Mouse (Mus musculus) MEL (cell line): ENCODE measurements around the gene Exoc5. TPM values are rescaled to one million over a fixed set of nuclear protein-coding genes. Genes with fewer than 3 reads are reported as not detected.

Experiments
- DNase-seq: peaks from one replicate; pipeline ENCODE4 v3.0.0; 2011; ENCODE audit warnings: low read depth, low spot score
- H3K27ac ChIP-seq: 2 replicates; pipeline ENCODE4 v1.5.1; 2012; ENCODE audit warnings: low read depth, mild to moderate bottlenecking, control low read depth, low read length, moderate library complexity; ENCODE audit not compliant: control insufficient read depth
- H3K27me3 ChIP-seq, 2 experiments: fragments of 150-350 bp in 1 of 2; sonication (generic) in 1 of 2; 2 replicates each; pipeline ENCODE4 v1.6.1; 2012; ENCODE audit warnings: low read length in 2 of 2, mild to moderate bottlenecking in 2 of 2, improper control_type of control experiment in 1 of 2, moderate library complexity in 1 of 2; ENCODE audit not compliant: insufficient read depth in 2 of 2, control insufficient read depth in 1 of 2
- H3K36me3 ChIP-seq, 2 experiments: 2 replicates each; pipeline ENCODE4 v1.6.1; 2012 to 2014; ENCODE audit warnings: low read length in 2 of 2, improper control_type of control experiment in 1 of 2, inconsistent platforms in 1 of 2, mild to moderate bottlenecking in 1 of 2; ENCODE audit not compliant: insufficient read depth in 2 of 2, control insufficient read depth in 1 of 2
- H3K4me1 ChIP-seq, 2 experiments: fragments of 150-350 bp in 1 of 2; sonication (generic) in 1 of 2; 2 replicates each; pipeline ENCODE4 v1.6.1; 2012; ENCODE audit warnings: low read length in 2 of 2, improper control_type of control experiment in 1 of 2, mild to moderate bottlenecking in 1 of 2; ENCODE audit not compliant: insufficient read depth in 2 of 2, control insufficient read depth in 1 of 2
- H3K4me3 ChIP-seq, 2 experiments: fragments of 150-350 bp in 1 of 2; sonication (generic) in 1 of 2; 2 replicates each; pipeline ENCODE4 v1.5.1; 2012; ENCODE audit warnings: low read depth in 2 of 2, low read length in 2 of 2, mild to moderate bottlenecking in 2 of 2, moderate library complexity in 2 of 2, control low read depth in 1 of 2, improper control_type of control experiment in 1 of 2; ENCODE audit not compliant: control insufficient read depth in 1 of 2, insufficient read depth in 1 of 2
- H3K79me2 ChIP-seq: 2 replicates; pipeline ENCODE4 v1.6.1; 2012; ENCODE audit warnings: mild to moderate bottlenecking, low read length, moderate library complexity; ENCODE audit not compliant: control insufficient read depth, poor library complexity, insufficient read depth
- H3K9ac ChIP-seq: 2 replicates; pipeline ENCODE4 v1.6.1; 2012; ENCODE audit warnings: low read depth, mild to moderate bottlenecking, control low read depth, low read length, moderate library complexity; ENCODE audit not compliant: control insufficient read depth, poor library complexity, severe bottlenecking
- H3K9me3 ChIP-seq: fragments of 150-350 bp; sonication (generic); replicated peaks from 2 replicates; pipeline ENCODE4 v1.6.1; 2012; ENCODE audit warnings: mild to moderate bottlenecking, low read length, improper control_type of control experiment, moderate library complexity; ENCODE audit not compliant: insufficient read depth
- BHLHE40 ChIP-seq: IDR thresholded peaks from 2 replicates; pipeline ENCODE4 v1.6.1; 2012; ENCODE audit warnings: low read depth, mild to moderate bottlenecking, inconsistent platforms, low read length, improper control_type of control experiment, borderline replicate concordance
- CHD1 ChIP-seq: IDR thresholded peaks from 2 replicates; pipeline ENCODE4 v1.6.1; 2012; ENCODE audit warnings: low read depth, mild to moderate bottlenecking, inconsistent platforms, low read length, improper control_type of control experiment
- CHD2 ChIP-seq: IDR thresholded peaks from 2 replicates; pipeline ENCODE4 v1.6.1; 2011; ENCODE audit warnings: low read length, improper control_type of control experiment
- CTCF ChIP-seq, 3 experiments: IDR thresholded peaks in 2 of 3; conservative IDR thresholded peaks in 1 of 3; 2 replicates each; pipeline ENCODE4 v1.5.1; 2011 to 2012; ENCODE audit warnings: low read length in 3 of 3, low read depth in 2 of 3, mild to moderate bottlenecking in 2 of 3, improper control_type of control experiment in 1 of 3, inconsistent platforms in 1 of 3, mixed read lengths in 1 of 3, moderate library complexity in 1 of 3; ENCODE audit not compliant: control insufficient read depth in 1 of 3, insufficient read depth in 1 of 3, poor library complexity in 1 of 3, severe bottlenecking in 1 of 3
- E2F4 ChIP-seq: IDR thresholded peaks from 2 replicates; pipeline ENCODE4 v1.6.1; 2011; ENCODE audit warnings: low read depth, low read length, improper control_type of control experiment, borderline replicate concordance
- ELF1 ChIP-seq: IDR thresholded peaks from 2 replicates; pipeline ENCODE4 v1.6.1; 2014; ENCODE audit warnings: low read depth, mild to moderate bottlenecking, inconsistent platforms, low read length, improper control_type of control experiment, moderate library complexity
- EP300 ChIP-seq, 2 experiments: IDR thresholded peaks; 2 replicates each; pipeline ENCODE4 v1.6.1; 2011; ENCODE audit warnings: improper control_type of control experiment in 2 of 2, low read length in 2 of 2, low read depth in 1 of 2, mild to moderate bottlenecking in 1 of 2
- GATA1 ChIP-seq: IDR thresholded peaks from 2 replicates; pipeline ENCODE4 v1.6.1; 2011; ENCODE audit warnings: low read depth, low read length, improper control_type of control experiment
- HCFC1 ChIP-seq: IDR thresholded peaks from 2 replicates; pipeline ENCODE4 v1.6.1; 2012; ENCODE audit warnings: low read depth, mild to moderate bottlenecking, inconsistent platforms, low read length, improper control_type of control experiment, moderate library complexity
- JUND ChIP-seq: IDR thresholded peaks from 2 replicates; pipeline ENCODE4 v1.6.1; 2011; ENCODE audit warnings: low read depth, mild to moderate bottlenecking, improper control_type of control experiment, low read length
- KAT2A ChIP-seq: conservative IDR thresholded peaks from 2 replicates; pipeline ENCODE4 v1.6.1; 2012; ENCODE audit warnings: low read depth, low read length, improper control_type of control experiment, inconsistent platforms
- MAFK ChIP-seq: IDR thresholded peaks from 2 replicates; pipeline ENCODE4 v1.6.1; 2011; ENCODE audit warnings: low read depth, mild to moderate bottlenecking, low read length, improper control_type of control experiment, borderline replicate concordance
- MEF2A ChIP-seq: IDR thresholded peaks from 2 replicates; pipeline ENCODE4 v1.6.1; 2014; ENCODE audit warnings: low read depth, mild to moderate bottlenecking, inconsistent platforms, low read length, improper control_type of control experiment; ENCODE audit not compliant: poor library complexity, insufficient replicate concordance, severe bottlenecking; ENCODE audit errors: extremely low read depth
- MXI1 ChIP-seq: IDR thresholded peaks from 2 replicates; pipeline ENCODE4 v1.6.1; 2011; ENCODE audit warnings: mild to moderate bottlenecking, low read depth, low read length, improper control_type of control experiment
- MYB ChIP-seq: IDR thresholded peaks from 2 replicates; pipeline ENCODE4 v1.6.1; 2011; ENCODE audit warnings: mild to moderate bottlenecking, low read depth, low read length, improper control_type of control experiment
- MYC ChIP-seq: IDR thresholded peaks from 2 replicates; pipeline ENCODE4 v1.6.1; 2011; ENCODE audit warnings: low read depth, mild to moderate bottlenecking, low read length, improper control_type of control experiment, moderate library complexity
- NELFE ChIP-seq: IDR thresholded peaks from 2 replicates; pipeline ENCODE4 v1.6.1; 2011; ENCODE audit warnings: low read depth, low read length, improper control_type of control experiment
- NRF1 ChIP-seq: IDR thresholded peaks from 2 replicates; pipeline ENCODE4 v1.6.1; 2014; ENCODE audit warnings: low read depth, mild to moderate bottlenecking, inconsistent platforms, low read length, improper control_type of control experiment, moderate library complexity; ENCODE audit not compliant: poor library complexity, insufficient read depth, severe bottlenecking
- POLR2A ChIP-seq, 2 experiments: IDR thresholded peaks; 2 replicates each; pipeline ENCODE4 v1.6.1; 2011 to 2012; ENCODE audit warnings: low read length in 2 of 2, mild to moderate bottlenecking in 2 of 2, control low read depth in 1 of 2, improper control_type of control experiment in 1 of 2, low read depth in 1 of 2, moderate library complexity in 1 of 2; ENCODE audit not compliant: control insufficient read depth in 1 of 2, insufficient read depth in 1 of 2, poor library complexity in 1 of 2
- POLR2AphosphoS2 ChIP-seq: IDR thresholded peaks from 2 replicates; pipeline ENCODE4 v1.6.1; 2011; ENCODE audit warnings: low read length, improper control_type of control experiment
- POLR2AphosphoS5 ChIP-seq: IDR thresholded peaks from 2 replicates; pipeline ENCODE4 v1.6.1; 2012; ENCODE audit warnings: low read depth, borderline replicate concordance, mild to moderate bottlenecking, inconsistent platforms, low read length, moderate library complexity, mixed read lengths
- RAD21 ChIP-seq: IDR thresholded peaks from 2 replicates; pipeline ENCODE4 v1.6.1; 2011; ENCODE audit warnings: mild to moderate bottlenecking, low read depth, low read length, improper control_type of control experiment
- RCOR1 ChIP-seq: IDR thresholded peaks from 2 replicates; pipeline ENCODE4 v1.6.1; 2012; ENCODE audit warnings: low read depth, mild to moderate bottlenecking, inconsistent platforms, low read length, improper control_type of control experiment
- TAL1 ChIP-seq: IDR thresholded peaks from 2 replicates; pipeline ENCODE4 v1.6.1; 2012; ENCODE audit warnings: mild to moderate bottlenecking, inconsistent platforms, low read length, moderate library complexity, mixed read lengths
- TBP ChIP-seq: IDR thresholded peaks from 2 replicates; pipeline ENCODE4 v1.8.0; 2011; ENCODE audit warnings: low read depth, low read length, improper control_type of control experiment
- TCF12 ChIP-seq: IDR thresholded peaks from 2 replicates; pipeline ENCODE4 v1.6.1; 2014; ENCODE audit warnings: low read depth, mild to moderate bottlenecking, inconsistent platforms, low read length, improper control_type of control experiment, moderate library complexity
- USF2 ChIP-seq, 2 experiments: IDR thresholded peaks; 2 replicates each; pipeline ENCODE4 v1.6.1; 2011 to 2012; ENCODE audit warnings: improper control_type of control experiment in 2 of 2, low read length in 2 of 2, borderline replicate concordance in 1 of 2, inconsistent platforms in 1 of 2, low read depth in 1 of 2, mild to moderate bottlenecking in 1 of 2; ENCODE audit not compliant: insufficient read depth in 1 of 2
- ZC3H11A ChIP-seq: IDR thresholded peaks from 2 replicates; pipeline ENCODE4 v1.6.1; 2012; ENCODE audit warnings: low read depth, mild to moderate bottlenecking, inconsistent platforms, low read length, improper control_type of control experiment
- ZKSCAN1 ChIP-seq: IDR thresholded peaks from 2 replicates; pipeline ENCODE4 v1.6.1; 2012; ENCODE audit warnings: low read depth, mild to moderate bottlenecking, inconsistent platforms, low read length, improper control_type of control experiment, moderate library complexity
- ZMIZ1 ChIP-seq: IDR thresholded peaks from 2 replicates; pipeline ENCODE4 v1.6.1; 2012; ENCODE audit warnings: low read depth, mild to moderate bottlenecking, inconsistent platforms, low read length, improper control_type of control experiment, moderate library complexity
- ZNF384 ChIP-seq: IDR thresholded peaks from 2 replicates; pipeline ENCODE4 v1.6.1; 2012; ENCODE audit warnings: low read depth, mild to moderate bottlenecking, inconsistent platforms, low read length, improper control_type of control experiment
- polyA plus RNA-seq, 2 experiments: library from polyadenylated mRNA; stranded (reverse) in 1 of 2; unstranded in 1 of 2; fragments of >175 nt in 1 of 2; fragments of >200 nt in 1 of 2; gene quantifications; 2 replicates each; pipeline versions ENCODE4 v1.2.1 to v1.2.4; 2012; ENCODE audit warnings: low replicate concordance in 2 of 2, low read depth in 1 of 2; ENCODE audit not compliant: insufficient read length in 2 of 2, insufficient read depth in 1 of 2, missing spikeins in 1 of 2
- total RNA-seq: library from RNA; depleted of rRNA; stranded (reverse); fragments of 300-350 nt; gene quantifications from 2 replicates; pipeline ENCODE4 v1.2.3, GENCODE M21; 2012

The Exoc5 gene
- total and polyA plus RNA-seq, 3 experiments: 23.0 to 56.4 (median 34.9) TPM

DNA sequence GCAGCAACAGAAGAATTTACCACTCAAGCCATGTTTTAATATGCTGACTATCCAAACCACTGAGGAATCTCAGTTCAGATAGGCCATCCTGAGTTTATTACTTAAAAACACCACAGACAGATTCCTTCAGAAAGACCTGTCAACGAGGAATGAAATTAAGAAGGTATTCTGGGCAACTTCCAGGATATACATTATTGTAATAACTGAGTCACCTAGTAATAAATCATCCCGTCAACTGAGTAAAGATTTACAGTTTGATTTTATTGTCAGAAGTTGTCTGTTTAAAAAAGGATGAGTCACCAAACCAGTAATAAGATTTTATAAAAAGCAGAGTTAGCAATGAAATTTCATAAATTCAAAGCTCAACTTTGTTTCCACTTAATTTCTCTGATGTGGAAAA, 2.6 kb downstream of the Exoc5 start:
- no peak for TF ChIP-seq ZNF384
- 0 out of 2 replicates have a peak, but pooled peaks have one; percentile 28 for TF ChIP-seq RCOR1
- no peak for TF ChIP-seq CTCF (IDR thresholded peaks at IDR 0.05 in 2 of 3, conservative IDR thresholded peaks at IDR 0.05 in 1 of 3; ENCODE audit: control insufficient read depth in 1 of 3, insufficient read depth in 1 of 3, low read depth in 2 of 3, low read length in 3 of 3, poor library complexity in 1 of 3, severe bottlenecking in 1 of 3)
- Histone ChIP-seq H3K36me3 (peaks cover 0 to 32% of the 10 kb centered on the region in 2 experiments; a peak in 3 of 4 replicates), H3K27me3 (no peaks in the 10 kb centered on the region), H3K4me3 (no peak overlapping the region), H3K9ac (no peak overlapping the region), H3K4me1 (peaks cover 3 to 9% of the 10 kb centered on the region in 2 experiments; a peak in 3 of 4 replicates), H3K79me2 (peaks cover 46% of the 10 kb centered on the region), H3K9me3 (no peaks in the 10 kb centered on the region), H3K27ac (no peak overlapping the region)
- DNase-seq: peak; percentile 25

- Histone ChIP-seq H3K79me2 (peaks cover 3% of the 10 kb centered on the region; the same call in 1 of the 2 replicates), H3K4me1 (peaks cover 6 to 9% of the 10 kb centered on the region in 2 experiments; a peak in 3 of 4 replicates), H3K9me3 (no peaks in the 10 kb centered on the region), H3K4me3 (no peak overlapping the region), H3K27ac (no peak overlapping the region; the same call in 1 of the 2 replicates), H3K9ac (no peak overlapping the region), H3K27me3 (no peaks in the 10 kb centered on the region), H3K36me3 (peaks cover 12 to 16% of the 10 kb centered on the region in 2 experiments)
- DNase-seq: peak; percentile 66
- no peak for TF ChIP-seq ZC3H11A
- peak; percentile 53 to 59 for TF ChIP-seq EP300 (IDR thresholded peaks at IDR 0.05; ENCODE audit: low read depth in 1 of 2, low read length in 2 of 2)
- 0 out of 2 replicates have a peak, but pooled peaks have one; percentile 41 for TF ChIP-seq RCOR1
- no peak for TF ChIP-seq CHD2
- no peak for TF ChIP-seq BHLHE40
- TF ChIP-seq MYC: peak; percentile 65; the same call in 1 of the 2 replicates
- TF ChIP-seq TAL1: peak; percentile 46
- no peak for TF ChIP-seq CTCF (IDR thresholded peaks at IDR 0.05 in 2 of 3, conservative IDR thresholded peaks at IDR 0.05 in 1 of 3; ENCODE audit: control insufficient read depth in 1 of 3, insufficient read depth in 1 of 3, low read depth in 2 of 3, low read length in 3 of 3, poor library complexity in 1 of 3, severe bottlenecking in 1 of 3)
- TF ChIP-seq JUND: no peak
- no peak for TF ChIP-seq TBP
- no peak for TF ChIP-seq NELFE
- peak; percentile 77 for TF ChIP-seq GATA1
- TF ChIP-seq ZKSCAN1: no peak
- no peak for TF ChIP-seq E2F4
- no peak for TF ChIP-seq RAD21
- TF ChIP-seq MAFK: no peak
- no peak for TF ChIP-seq ELF1
- TF ChIP-seq CHD1: no peak
- no peak for TF ChIP-seq KAT2A
- TF ChIP-seq POLR2AphosphoS2: no peak
- TF ChIP-seq NRF1: no peak
- TF ChIP-seq ZMIZ1: no peak
- TF ChIP-seq TCF12: peak; percentile 44; the same call in 1 of the 2 replicates
- TF ChIP-seq HCFC1: no peak
- peak; percentile 90 for TF ChIP-seq MXI1
- no peak for TF ChIP-seq MYB
- TF ChIP-seq MEF2A: no peak
- TF ChIP-seq POLR2A (IDR thresholded peaks at IDR 0.05; ENCODE audit: control insufficient read depth in 1 of 2, insufficient read depth in 1 of 2, low read depth in 1 of 2, low read length in 2 of 2, poor library complexity in 1 of 2): no peak
- no peak for TF ChIP-seq POLR2AphosphoS5
- TF ChIP-seq USF2 (IDR thresholded peaks at IDR 0.05; ENCODE audit: borderline replicate concordance in 1 of 2, insufficient read depth in 1 of 2, low read depth in 1 of 2, low read length in 2 of 2): no peak
These were observed 17.0 kb downstream of the Exoc5 start for GRCm38 (mm10) chr14:49049492-49049891.
